Mouse (Mus musculus): ENCODE measurements around the gene Plk5.

The Plk5 gene

GRCm38 (mm10) chr10:80356737-80357136, 478 bp downstream of the Plk5 start:
- peak; percentile 44 for DNase-seq (ENCODE audit: low read depth, low spot score)

DNA sequence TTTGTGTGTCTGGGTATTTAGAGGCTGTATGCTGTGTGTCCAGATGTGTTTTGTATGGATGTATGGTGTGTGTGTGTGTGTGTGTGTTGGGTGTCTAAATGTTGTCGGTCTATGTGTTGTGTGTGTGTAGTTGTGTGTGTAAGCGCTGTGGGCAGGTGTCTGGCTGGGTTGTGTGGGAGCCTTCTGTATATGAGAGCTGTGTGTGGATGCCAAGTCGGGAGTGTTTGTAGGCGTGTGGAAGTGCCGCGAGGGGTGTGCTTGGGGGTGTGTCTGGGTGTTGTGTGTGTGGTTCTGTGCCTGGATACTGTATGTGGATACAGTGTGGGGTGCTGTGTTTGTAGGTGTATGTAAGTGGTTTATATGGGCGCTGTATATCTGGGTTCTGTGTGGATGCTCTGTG, 1.1 kb downstream of the Plk5 start:
- DNase-seq (ENCODE audit: low read depth, low spot score) = peak; percentile 69

DNA sequence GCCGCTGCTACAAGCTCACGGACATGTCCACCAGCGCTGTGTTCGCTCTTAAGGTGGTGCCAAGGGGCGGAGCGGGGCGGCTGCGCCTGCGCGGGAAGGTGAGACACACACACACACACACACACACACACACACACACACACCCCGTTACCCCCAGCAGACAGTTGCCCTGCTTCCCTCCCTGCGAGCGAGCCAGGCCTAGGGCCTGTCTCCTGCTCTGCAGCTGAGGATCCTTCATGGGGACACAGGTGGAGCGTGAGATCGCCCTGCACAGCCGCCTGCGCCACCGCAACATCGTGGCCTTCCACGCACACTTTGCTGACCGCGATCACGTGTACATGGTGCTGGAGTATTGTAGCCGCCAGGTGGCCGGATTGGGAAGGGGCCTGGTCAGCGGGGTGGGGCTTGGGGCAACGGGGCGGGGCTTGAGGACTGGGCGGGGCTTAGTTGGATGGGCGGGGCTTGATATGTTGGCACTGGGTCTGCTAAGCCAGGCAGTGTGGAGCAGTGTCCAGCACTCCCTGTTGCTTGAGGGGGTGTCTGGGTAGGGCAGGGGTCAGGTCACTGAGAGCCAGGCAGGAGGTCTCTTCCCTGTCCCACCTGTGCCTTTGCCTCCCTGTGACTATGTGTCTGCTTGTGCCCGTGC, 1.9 kb downstream of the Plk5 start:
- peak; percentile 80 for DNase-seq (ENCODE audit: low read depth, low spot score)

GRCm38 (mm10) chr10:80363734-80364133, 7.5 kb downstream of the Plk5 start:
- no peak for DNase-seq (ENCODE audit: low read depth, low spot score)

- no peak for DNase-seq (ENCODE audit: low read depth, low spot score)
These were observed 9.5 kb downstream of the Plk5 start for GRCm38 (mm10) chr10:80365736-80366135.

GRCm38 (mm10) chr10:80367954-80368353, 11.7 kb downstream of the Plk5 start:
- DNase-seq (ENCODE audit: low read depth, low spot score) = no peak

DNA sequence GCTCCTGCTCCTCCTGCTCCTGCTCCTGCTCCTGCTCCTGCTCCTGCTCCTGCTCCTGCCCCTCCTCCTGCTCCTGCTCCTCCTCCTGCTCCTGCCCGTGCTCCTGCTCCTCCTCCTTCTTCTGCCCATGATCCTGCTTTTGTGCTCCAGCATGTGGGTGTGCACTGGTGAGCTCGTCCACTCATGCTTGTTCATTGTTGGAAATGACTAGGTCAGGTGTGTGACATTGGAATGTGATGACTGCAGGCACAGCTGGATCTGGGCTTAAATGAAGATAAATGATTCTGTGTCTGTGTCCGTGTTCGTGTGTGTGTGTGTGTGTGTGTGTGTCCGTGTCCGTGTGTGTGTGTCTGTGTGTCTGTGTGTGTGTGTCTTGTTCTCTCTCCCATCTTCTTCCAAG, 12.1 kb downstream of the Plk5 start:
- no peak for DNase-seq (ENCODE audit: low read depth, low spot score)

DNA sequence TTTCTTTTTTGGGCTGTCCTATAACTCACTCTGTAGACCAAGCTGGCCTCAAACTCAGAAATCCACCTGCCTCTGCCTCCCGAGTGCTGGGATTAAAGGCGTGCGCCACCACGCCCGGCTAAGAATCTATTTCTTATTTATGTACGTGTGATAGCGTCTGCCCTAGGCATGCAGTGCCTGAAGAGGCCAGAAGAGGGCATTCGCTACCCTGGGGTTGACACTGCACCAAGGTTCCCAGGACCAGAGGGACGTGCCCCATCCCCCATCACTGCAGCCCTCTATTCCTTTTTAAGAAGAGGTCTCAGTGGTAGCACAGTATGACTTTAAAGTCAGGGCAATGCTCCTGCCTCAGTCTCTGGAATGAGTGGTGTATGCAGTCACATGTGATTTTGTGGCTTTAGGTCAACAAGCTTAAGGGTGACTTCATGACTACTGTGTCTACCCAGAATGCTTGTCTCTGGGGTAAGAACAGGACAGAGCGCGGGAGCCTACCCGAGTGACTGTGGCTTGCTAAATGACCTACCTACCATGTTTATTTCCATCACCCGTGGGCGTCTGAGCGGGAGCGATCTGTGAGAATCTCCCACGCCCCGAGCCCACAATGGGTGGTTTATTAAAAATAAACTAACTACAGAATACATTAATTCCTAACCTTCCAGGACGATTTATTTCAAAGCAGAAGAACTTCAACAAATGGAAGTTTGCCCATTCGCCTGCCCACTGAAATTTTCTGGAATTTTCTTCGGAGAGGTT, 13.9 kb downstream of the Plk5 start:
- peak; percentile 70 for DNase-seq (ENCODE audit: low read depth, low spot score)

- peak; percentile 93 for DNase-seq (ENCODE audit: low read depth, low spot score)
These were observed 15.2 kb downstream of the Plk5 start for GRCm38 (mm10) chr10:80371411-80371966.

DNA sequence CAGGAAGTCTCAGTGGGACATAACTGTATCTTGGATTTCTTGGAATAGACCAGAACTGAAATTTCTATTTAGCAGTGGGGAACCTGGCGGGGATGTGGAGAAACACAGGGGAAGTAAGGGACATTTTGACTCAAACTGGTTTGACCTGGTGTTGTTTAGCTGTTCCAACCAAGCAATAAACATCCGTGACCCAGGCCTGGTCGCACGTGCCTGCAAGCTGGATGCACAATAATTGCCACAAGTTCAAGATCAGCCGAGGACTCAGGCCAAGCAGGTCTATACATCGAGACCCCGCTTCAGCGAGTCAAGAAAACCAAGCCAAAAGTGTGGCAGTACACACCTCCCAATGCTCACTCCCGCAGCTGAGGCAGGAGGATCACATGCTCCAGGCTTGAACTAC, 15.7 kb downstream of the Plk5 start:
- DNase-seq (ENCODE audit: low read depth, low spot score) = no peak

DNA sequence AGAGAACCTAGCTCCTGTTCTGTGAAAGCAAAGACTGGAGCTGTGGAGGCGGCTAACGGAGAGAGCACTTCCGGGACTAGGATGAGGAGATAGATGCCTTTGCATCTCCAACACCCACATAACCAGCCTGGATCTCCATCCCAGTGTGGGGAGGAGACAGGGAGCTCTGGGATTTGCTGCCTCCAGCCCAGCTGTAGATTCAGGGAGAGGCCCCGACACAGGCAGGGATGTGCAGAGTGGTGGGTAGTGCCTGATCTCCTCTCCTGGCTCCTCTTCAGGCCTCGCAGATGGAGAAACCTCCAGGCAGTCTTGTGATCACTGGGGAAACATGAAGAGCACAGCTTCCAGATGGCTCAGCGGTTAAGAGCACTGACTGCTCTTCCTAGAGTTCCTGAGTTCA, 16.4 kb downstream of the Plk5 start:
- DNase-seq (ENCODE audit: low read depth, low spot score) = peak; percentile 82

DNA sequence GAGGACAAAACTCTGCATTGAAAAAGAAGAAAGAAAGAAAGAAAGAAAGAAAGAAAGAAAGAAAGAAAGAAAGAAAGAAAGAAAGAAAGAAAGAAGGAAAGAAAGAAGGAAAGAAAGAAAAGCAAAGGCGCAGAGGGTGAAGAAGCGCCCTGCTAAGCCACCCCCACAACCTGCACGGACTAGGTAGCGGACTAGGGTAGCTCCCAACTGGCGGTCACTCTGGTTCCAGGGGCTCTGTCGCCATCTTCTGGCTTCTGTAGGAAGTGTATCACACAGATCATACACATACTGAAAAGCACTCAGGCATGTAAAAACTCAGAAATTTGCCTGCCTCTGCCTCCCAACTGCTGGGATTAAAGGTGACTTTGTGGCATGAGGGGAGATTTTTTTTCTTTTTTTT, 17.8 kb downstream of the Plk5 start:
- DNase-seq (ENCODE audit: low read depth, low spot score) = peak; percentile 78

- DNase-seq (ENCODE audit: low read depth, low spot score) = peak; percentile 98
These were observed 19.9 kb downstream of the Plk5 start for GRCm38 (mm10) chr10:80376160-80376559.

GRCm38 (mm10) chr10:80377716-80378115, 21.5 kb downstream of the Plk5 start:
- DNase-seq (ENCODE audit: low read depth, low spot score) = no peak

DNA sequence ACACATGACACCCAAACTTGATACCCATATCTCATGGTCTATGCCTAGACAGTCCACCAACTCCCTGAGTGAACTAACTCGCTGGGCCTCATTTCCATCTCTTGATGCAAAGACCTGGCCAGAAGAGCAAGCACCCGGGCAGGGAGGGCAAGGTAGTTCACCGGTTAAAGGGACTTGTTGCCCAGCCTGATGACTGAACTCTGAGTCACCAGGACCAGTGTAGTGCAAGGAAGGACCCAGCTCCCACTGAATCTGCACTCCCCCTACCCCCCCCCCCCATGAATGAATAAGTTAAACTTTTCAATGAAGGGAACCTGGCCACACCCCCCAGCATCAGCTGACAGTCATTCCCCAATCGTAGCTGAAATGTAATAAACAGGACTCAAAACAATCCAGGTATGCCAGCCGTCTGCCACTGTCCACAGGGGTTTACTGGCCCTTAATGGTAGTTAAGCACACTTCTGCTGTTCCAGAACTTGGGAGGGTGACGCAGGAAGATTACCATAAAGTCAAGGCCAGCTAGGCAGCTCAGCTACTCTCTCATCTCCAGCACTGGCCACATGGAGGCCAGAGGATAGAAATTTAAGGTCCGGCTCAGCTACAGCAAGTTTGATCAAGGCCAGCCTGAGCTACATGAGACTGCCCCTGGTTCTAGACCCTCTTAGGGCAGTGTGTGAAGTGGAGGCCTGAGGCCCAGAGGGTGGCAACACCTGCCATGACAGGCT, 26.5 kb downstream of the Plk5 start:
- no peak for DNase-seq (ENCODE audit: low read depth, low spot score)

GRCm38 (mm10) chr10:80383431-80383830, 27.2 kb downstream of the Plk5 start:
- DNase-seq (ENCODE audit: low read depth, low spot score) = no peak

- DNase-seq (ENCODE audit: low read depth, low spot score) = peak; percentile 43
These were observed 27.9 kb downstream of the Plk5 start for GRCm38 (mm10) chr10:80384115-80384639.

GRCm38 (mm10) chr10:80384709-80385108, 28.4 kb downstream of the Plk5 start:
- no peak for DNase-seq (ENCODE audit: low read depth, low spot score)

DNA sequence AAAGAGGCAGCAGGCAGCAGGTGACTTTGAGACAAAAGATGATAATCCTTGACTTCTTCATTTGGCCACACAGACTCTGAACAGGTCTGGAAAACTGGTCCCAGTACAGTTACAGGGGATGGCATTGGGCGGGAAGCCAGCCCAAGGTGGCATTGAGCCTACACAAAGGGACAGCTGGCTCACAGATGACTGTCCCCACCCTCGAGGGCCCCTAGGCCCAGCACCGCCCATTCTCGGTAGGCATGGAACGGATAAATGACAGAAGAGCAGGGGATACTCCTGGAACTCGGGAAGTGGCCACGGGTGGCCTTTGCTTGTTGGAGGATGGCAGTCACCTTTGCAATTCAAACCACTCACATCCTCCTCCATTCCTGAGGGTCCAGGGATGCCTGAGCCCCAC, 29.1 kb downstream of the Plk5 start:
- no peak for DNase-seq (ENCODE audit: low read depth, low spot score)

- DNase-seq (ENCODE audit: low read depth, low spot score) = peak; percentile 69
These were observed 29.8 kb downstream of the Plk5 start for GRCm38 (mm10) chr10:80385811-80386734.
